In the genomic region with DNA sequence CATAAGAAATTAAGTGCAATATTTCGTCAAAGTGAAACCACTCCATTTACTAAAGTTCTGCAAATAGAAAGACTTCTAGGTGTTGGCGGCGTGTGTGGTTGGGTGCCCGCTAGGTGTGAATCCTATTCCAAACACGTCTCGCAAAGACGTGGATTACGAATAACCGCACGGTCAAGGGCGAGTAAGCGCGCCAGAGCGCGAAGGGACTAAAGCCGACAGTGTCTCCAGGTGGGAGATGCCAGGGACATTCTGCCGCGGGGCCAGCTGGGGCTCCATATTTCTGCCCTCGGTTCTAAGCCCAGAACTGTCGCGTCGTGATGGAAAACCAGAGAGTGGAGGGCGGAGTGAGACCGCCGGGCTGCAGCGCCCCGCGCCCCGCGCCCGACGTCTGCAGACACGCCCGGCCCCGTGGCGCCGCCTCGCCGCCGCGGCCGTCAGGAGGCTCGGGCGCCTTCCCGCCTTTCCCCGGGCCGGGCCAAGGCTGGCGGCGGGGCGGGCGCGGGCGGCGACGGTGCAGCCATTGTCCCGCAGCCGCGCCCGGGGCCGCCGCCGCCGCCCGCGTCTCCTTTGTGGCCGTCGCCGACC, we compare ENCODE assay signal across 8 mouse cellular contexts. TPM values are rescaled to one million over a fixed set of nuclear protein-coding genes. Genes with fewer than 3 reads are reported as not detected.
DNase-seq lines count a peak whose midpoint lies in the region; ATAC-seq and TF ChIP-seq lines count a peak whose summit lies in the region.

No protein-coding gene starts in this region.

- ATAC-seq in erythroid progenitor cell, adult 5-6 weeks (replicated peaks; ENCODE audit: low FRiP score, poor library complexity, severe bottlenecking), result peak; percentile 79
- ATAC-seq in lung, embryonic 14.5 days (ENCODE audit: insufficient read depth), result peak; percentile 68; the same call in 1 of the 2 replicates
- ATAC-seq in neutrophil, adult 5-6 weeks (ENCODE audit: extremely low read depth, insufficient number of reproducible peaks, low FRiP score, poor library complexity, severe bottlenecking), result peak; percentile 23; the same call in 1 of the 2 replicates

- H3K9me3 ChIP-seq in ES-Bruce4 (replicated peaks; ENCODE audit: control insufficient read depth, insufficient read depth, low read length, poor library complexity, severe bottlenecking), result no peaks in the 10 kb centered on the region
- no peaks in the 10 kb centered on the region for H3K9me3 ChIP-seq in lung, embryonic 14.5 days (ENCODE audit: low read depth, low read length)

- H3K27ac ChIP-seq in ES-Bruce4 (ENCODE audit: insufficient read depth, low read length), result peak overlapping the region; percentile 88
- H3K27ac ChIP-seq in lung, embryonic 14.5 days (ENCODE audit: low read depth), result peak overlapping the region; percentile 91

- H3K27me3 ChIP-seq in ES-Bruce4 (ENCODE audit: control insufficient read depth, insufficient read depth, low read length, poor library complexity, severe bottlenecking), result no peaks in the 10 kb centered on the region
- H3K27me3 ChIP-seq in lung, embryonic 14.5 days (ENCODE audit: insufficient read depth, low read length), result no peaks in the 10 kb centered on the region; the same call in 1 of the 2 replicates

- TF ChIP-seq EP300 in ES-Bruce4 (IDR thresholded peaks at IDR 0.05; ENCODE audit: insufficient read depth, low read depth, low read length), result no peak

- peak overlapping the region; percentile 71 for H3K4me2 ChIP-seq in lung, embryonic 14.5 days

- peak overlapping the region; percentile 99 for H3K4me3 ChIP-seq in ES-Bruce4 (ENCODE audit: low read depth, low read length)
- H3K4me3 ChIP-seq in lung, embryonic 14.5 days (ENCODE audit: low read depth, low read length), result peak overlapping the region; percentile 84

- peak; percentile 74 for DNase-seq in brain, embryonic 14.5 days (ENCODE audit: low read depth)
- DNase-seq in heart, postnatal 10 days, result peak; percentile 68 to 70
- DNase-seq in kidney, postnatal 4 days, result peak; percentile 61 to 77
- peak; percentile 73 for DNase-seq in lung, embryonic 14.5 days
- peak; percentile 68 for DNase-seq in thymus, postnatal 4 days

- no peak for TF ChIP-seq POLR2A in ES-Bruce4 (IDR thresholded peaks at IDR 0.05; ENCODE audit: insufficient read depth, low read length)
- peak; percentile 11; the same call in 1 of the 2 replicates for TF ChIP-seq POLR2A in brain, embryonic 14.5 days (IDR thresholded peaks at IDR 0.05; ENCODE audit: borderline replicate concordance, extremely low read depth, insufficient read depth, insufficient read length, poor library complexity, severe bottlenecking)

- no peak for TF ChIP-seq CTCF in ES-Bruce4 (IDR thresholded peaks at IDR 0.05; ENCODE audit: low read depth, low read length)
- TF ChIP-seq CTCF in brain, embryonic 14.5 days (IDR thresholded peaks at IDR 0.05; ENCODE audit: borderline replicate concordance, extremely low read depth, insufficient read depth, insufficient read length), result no peak
- no peak for TF ChIP-seq CTCF in lung, embryonic 14.5 days (IDR thresholded peaks at IDR 0.05; ENCODE audit: low read depth)

- H3K4me1 ChIP-seq in ES-Bruce4 (ENCODE audit: control insufficient read depth, insufficient read depth, low read length), result peaks cover 3% of the 10 kb centered on the region
- H3K4me1 ChIP-seq in lung, embryonic 14.5 days (ENCODE audit: insufficient read depth), result no peaks in the 10 kb centered on the region

- intact Hi-C loops in heart, postnatal 10 days (cut with DNase I), result no loop called here

- H3K9ac ChIP-seq in ES-Bruce4 (ENCODE audit: low read depth, poor library complexity, severe bottlenecking), result peak overlapping the region; percentile 99
- peak overlapping the region; percentile 92 for H3K9ac ChIP-seq in lung, embryonic 14.5 days

- under 1% methylated on average over 68 of the region's 68 CpGs for WGBS in lung, embryonic 14.5 days

- H3K36me3 ChIP-seq in ES-Bruce4 (ENCODE audit: control insufficient read depth, insufficient read depth, low read length, poor library complexity, severe bottlenecking), result no peaks in the 10 kb centered on the region
- no peaks in the 10 kb centered on the region for H3K36me3 ChIP-seq in lung, embryonic 14.5 days (ENCODE audit: insufficient read depth)

RNA-seq across cellular contexts. Expression of a gene that starts 0.9 kb away (rescaled TPM):
- polyA plus RNA-seq in ES-Bruce4 (2011; ENCODE audit: insufficient read depth, insufficient read length, low read depth, missing spikeins), result 20.7 and 21.1 TPM in 2 replicates
- 19.5 and 23.1 TPM in 2 replicates for polyA plus RNA-seq in brain, embryonic 14.5 days (2012; rRNA removed)
- total RNA-seq in erythroid progenitor cell, adult 5-6 weeks (2015; ENCODE audit: low replicate concordance), result 1.7 and 6.1 TPM in 2 replicates
- total RNA-seq in erythroid progenitor cell, adult 5-6 weeks (2017; ENCODE audit: low replicate concordance), result 0.98 and 4.6 TPM in 2 replicates
- total RNA-seq in heart, postnatal 10 days (2021), result 1 to 10 TPM; 5.9 to 7.1 TPM
- polyA plus RNA-seq in lung, embryonic 14.5 days (2014; fragmentation: Nextera tagmentation; extraction: Ambion mirVana), result 14.7 and 16.2 TPM in 2 replicates
- total RNA-seq in neutrophil, adult 5-6 weeks (2017), result 2.3 and 3.3 TPM in 2 replicates

RNA-seq across cellular contexts. Expression of a gene that starts 41.6 kb away (rescaled TPM):
- polyA plus RNA-seq in ES-Bruce4 (2011; ENCODE audit: insufficient read depth, insufficient read length, low read depth, missing spikeins), result 138 and 146 TPM in 2 replicates
- 17.9 and 23.8 TPM in 2 replicates for polyA plus RNA-seq in brain, embryonic 14.5 days (2012; rRNA removed)
- 11.5 and 16.8 TPM in 2 replicates for total RNA-seq in erythroid progenitor cell, adult 5-6 weeks (2015; ENCODE audit: low replicate concordance)
- total RNA-seq in erythroid progenitor cell, adult 5-6 weeks (2017; ENCODE audit: low replicate concordance), result 16.3 and 23.0 TPM in 2 replicates
- total RNA-seq in heart, postnatal 10 days (2021), result 10 to 100 TPM; 21.9 to 22.1 TPM
- polyA plus RNA-seq in lung, embryonic 14.5 days (2014; fragmentation: Nextera tagmentation; extraction: Ambion mirVana), result 49.2 and 51.6 TPM in 2 replicates
- total RNA-seq in neutrophil, adult 5-6 weeks (2017), result 52.5 and 55.0 TPM in 2 replicates

RNA-seq across cellular contexts. Expression of a gene that starts 41.9 kb away (rescaled TPM):
- polyA plus RNA-seq in ES-Bruce4 (2011; ENCODE audit: insufficient read depth, insufficient read length, low read depth, missing spikeins), result 375 and 419 TPM in 2 replicates
- polyA plus RNA-seq in brain, embryonic 14.5 days (2012; rRNA removed), result 115 and 121 TPM in 2 replicates
- total RNA-seq in erythroid progenitor cell, adult 5-6 weeks (2015; ENCODE audit: low replicate concordance), result 177 and 270 TPM in 2 replicates
- total RNA-seq in erythroid progenitor cell, adult 5-6 weeks (2017; ENCODE audit: low replicate concordance), result 159 and 296 TPM in 2 replicates
- total RNA-seq in heart, postnatal 10 days (2021), result 100 to 1,000 TPM; 134 to 137 TPM
- 387 and 402 TPM in 2 replicates for polyA plus RNA-seq in lung, embryonic 14.5 days (2014; fragmentation: Nextera tagmentation; extraction: Ambion mirVana)
- 61.8 and 63.2 TPM in 2 replicates for total RNA-seq in neutrophil, adult 5-6 weeks (2017)

Comparison
In these comparisons a context has a peak if more than half of its experiments do, and no peak if none do; other contexts are left out.
1. Peak in every context shown above with its lines: DNase-seq, ATAC-seq, H3K4me3 ChIP-seq and H3K27ac ChIP-seq.
2. ATAC-seq: peak in every context shown above with its lines; median percentile 79 in erythroid progenitor cell, adult 5-6 weeks; 68 in lung, embryonic 14.5 days; 23 in neutrophil, adult 5-6 weeks.